Mouse (Mus musculus): ENCODE data around the gene Slc44a4.

GRCm38 (mm10) chr17:34887942-34888341 is 26.3 kb upstream of the Slc44a4 start:
- no peak for TF ChIP-seq CTCF (IDR thresholded peaks at IDR 0.05; ENCODE audit: low read depth, low read length)
- no peak for TF ChIP-seq POLR2A (IDR thresholded peaks at IDR 0.05; ENCODE audit: borderline replicate concordance, low read depth, low read length)
